Mouse (Mus musculus): ENCODE data around the gene Mlf1. TPM values are rescaled to one million over a fixed set of nuclear protein-coding genes. Genes with fewer than 3 reads are reported as not detected.

The Mlf1 gene
- 1 to 10 TPM; 1.0 to 3.8 TPM for total RNA-seq (2021)
- long read RNA-seq, experiment 1, partial matches to known transcripts, result 0 of 1 reads
- long read RNA-seq, experiment 1, other reads (novel, unspliced or antisense), result 0 of 1 reads
- long read RNA-seq, experiment 2, transcript Mlf1-202 (7 exons, 1,114 nt), result major isoform, 6 of 7 reads
- long read RNA-seq, experiment 2, partial matches to known transcripts, result 0 of 7 reads
- long read RNA-seq, experiment 2, other reads (novel, unspliced or antisense), result 1 of 7 reads

- DNase-seq (ENCODE audit: low spot score in 2 of 2), result peak; percentile 84 to 92
These were observed at the start of gene Mlf1 for GRCm38 (mm10) chr3:67373872-67374271. TSS of gene Mlf1 (plus strand) at chr3:67374097.

DNA sequence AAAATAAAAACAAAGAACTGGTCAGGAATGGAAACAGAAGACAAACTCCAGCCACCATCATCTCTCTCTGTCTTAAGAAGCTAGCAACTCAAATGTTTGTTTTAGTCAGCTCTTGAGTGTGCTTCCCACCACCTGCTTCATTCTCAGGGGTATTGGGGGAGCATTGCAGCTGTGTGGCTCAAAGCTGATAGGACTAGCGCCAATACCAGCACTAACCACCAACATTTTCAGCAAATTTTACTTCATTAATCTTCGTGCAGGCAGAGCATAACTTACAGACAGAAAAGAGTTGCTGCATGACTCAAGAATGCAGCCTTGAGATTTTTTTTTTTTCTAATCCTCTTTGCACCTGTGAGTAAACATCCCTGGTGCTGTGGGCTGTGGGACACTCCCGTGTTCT lies 34.3 kb upstream of the Mlf1 start:
- no peak for DNase-seq (ENCODE audit: low spot score in 2 of 2)

DNA sequence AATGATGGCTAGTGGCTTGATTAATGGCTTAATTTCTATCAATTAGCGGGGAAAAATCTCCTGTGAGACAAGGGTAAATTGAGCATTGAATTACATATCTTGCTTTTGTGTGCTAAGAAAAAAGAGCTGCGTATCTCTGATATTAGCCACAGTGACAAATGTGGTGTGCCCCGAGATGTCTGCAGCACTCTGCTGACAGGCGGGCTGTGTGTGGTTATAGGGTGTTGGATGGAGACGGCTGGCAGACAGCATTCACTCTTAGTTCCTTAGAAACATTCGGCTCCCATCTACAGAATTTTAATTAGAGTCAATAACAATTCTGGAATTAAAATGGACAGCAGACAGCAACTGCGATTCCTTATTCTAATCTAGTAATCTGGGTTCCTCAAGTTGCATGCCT lies 33.0 kb upstream of the Mlf1 start:
- DNase-seq (ENCODE audit: low spot score in 2 of 2), result no peak

DNA sequence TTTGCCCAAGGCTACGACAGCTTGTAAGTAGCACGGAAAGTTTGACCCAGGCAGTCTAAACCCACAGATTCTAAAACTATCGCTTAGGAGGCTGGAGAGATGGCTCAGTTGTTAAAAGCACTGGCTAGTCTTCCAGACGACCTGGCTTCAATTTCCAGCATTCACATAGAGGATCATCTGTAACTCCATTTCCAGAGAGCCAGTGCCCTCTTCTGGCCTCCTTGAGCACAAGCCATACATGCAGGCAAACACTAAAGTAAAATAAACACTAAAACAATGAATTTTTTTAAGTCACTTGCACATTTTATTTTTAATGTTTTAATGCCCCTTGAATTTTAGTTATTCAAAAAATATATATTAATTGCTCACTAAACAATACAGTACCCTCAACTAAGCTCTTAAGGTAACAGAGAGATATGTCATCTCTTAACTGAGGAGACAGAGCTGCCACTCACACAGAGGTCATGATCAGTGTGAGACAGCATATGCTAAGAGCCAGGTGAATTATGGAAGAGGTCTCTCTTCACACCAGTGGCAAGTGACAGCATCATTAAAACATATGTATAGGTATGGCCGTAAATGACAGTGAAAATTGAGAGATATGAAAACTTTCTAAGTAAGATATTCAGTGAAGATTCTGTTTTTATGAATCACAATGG lies 30.8 kb upstream of the Mlf1 start:
- no peak for DNase-seq (ENCODE audit: low spot score in 2 of 2)

- peak; percentile 65 to 76 for DNase-seq (ENCODE audit: low spot score in 2 of 2)
These were observed 29.3 kb upstream of the Mlf1 start for GRCm38 (mm10) chr3:67344599-67344998.

GRCm38 (mm10) chr3:67346674-67347073 lies 27.2 kb upstream of the Mlf1 start:
- DNase-seq (ENCODE audit: low spot score in 2 of 2), result no peak

GRCm38 (mm10) chr3:67351406-67352127 lies 22.3 kb upstream of the Mlf1 start:
- no peak for DNase-seq (ENCODE audit: low spot score in 2 of 2)

DNA sequence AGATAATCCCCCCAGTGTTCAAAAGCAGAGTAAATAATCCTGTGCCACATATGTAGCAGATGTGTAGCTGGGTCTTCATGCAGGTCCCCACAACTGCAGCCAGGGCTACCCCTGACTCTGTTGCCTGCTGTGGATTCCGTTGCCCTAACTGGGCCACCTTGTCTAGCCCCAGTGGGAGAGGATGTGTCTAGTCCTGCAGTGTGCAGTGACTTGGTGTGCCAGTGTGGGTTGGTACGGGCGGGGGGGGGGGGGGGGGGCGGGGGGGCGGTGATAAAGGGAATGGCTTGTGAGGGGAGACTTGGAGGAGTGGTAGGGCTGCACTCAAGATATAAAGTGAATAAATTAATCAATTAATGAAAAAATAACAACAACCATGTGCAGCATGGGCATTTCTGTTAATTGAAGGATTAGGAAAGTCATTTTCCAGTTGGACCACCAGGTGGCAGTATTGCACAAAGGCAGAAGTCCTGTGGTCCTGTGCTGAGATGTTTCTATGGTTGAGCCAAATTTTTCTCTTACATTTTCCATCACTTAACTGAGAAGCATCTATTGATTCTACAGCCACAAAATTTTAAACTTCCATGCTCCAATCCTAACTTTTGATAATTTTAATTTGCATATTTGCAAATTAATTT lies 21.7 kb upstream of the Mlf1 start:
- peak in 1 of 2 experiments; percentile 53 for DNase-seq (ENCODE audit: low spot score in 2 of 2)

GRCm38 (mm10) chr3:67352763-67353149 lies 21.1 kb upstream of the Mlf1 start:
- DNase-seq (ENCODE audit: low spot score in 2 of 2), result no peak

- DNase-seq (ENCODE audit: low spot score in 2 of 2), result no peak
These were observed 15.5 kb upstream of the Mlf1 start for GRCm38 (mm10) chr3:67358376-67358775.

- DNase-seq (ENCODE audit: low spot score in 2 of 2), result no peak
These were observed 7.6 kb upstream of the Mlf1 start for GRCm38 (mm10) chr3:67366087-67366892.

- no peak for DNase-seq (ENCODE audit: low spot score in 2 of 2)
These were observed 6.4 kb upstream of the Mlf1 start for GRCm38 (mm10) chr3:67367481-67367880.

GRCm38 (mm10) chr3:67369407-67370079 lies 4.4 kb upstream of the Mlf1 start:
- DNase-seq (ENCODE audit: low spot score in 2 of 2), result no peak

- no peak for DNase-seq (ENCODE audit: low spot score in 2 of 2)
These were observed 1.7 kb upstream of the Mlf1 start for GRCm38 (mm10) chr3:67372194-67372593.

GRCm38 (mm10) chr3:67372781-67373180 lies 1.1 kb upstream of the Mlf1 start:
- no peak for DNase-seq (ENCODE audit: low spot score in 2 of 2)

DNA sequence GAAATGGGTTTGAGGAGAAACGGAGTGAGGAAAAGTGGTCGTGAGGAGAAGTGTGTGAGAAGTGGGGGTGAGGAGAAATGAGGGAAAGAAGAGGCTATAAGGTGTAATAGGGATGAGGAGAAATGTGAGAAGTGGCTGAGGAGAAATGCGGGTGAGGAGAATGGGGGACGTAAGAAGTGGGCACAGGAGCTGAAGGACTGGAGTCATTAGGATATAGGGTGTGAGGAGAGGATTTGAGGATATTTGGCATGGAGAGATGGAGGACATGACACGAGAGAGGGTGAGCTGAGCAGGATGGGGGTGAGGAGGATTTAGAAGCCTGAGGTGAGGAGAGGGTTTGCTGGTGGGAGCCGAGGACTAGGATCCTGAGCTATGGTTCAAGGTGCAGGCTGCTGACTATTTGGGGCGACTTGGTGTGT lies 472 bp downstream of the Mlf1 start:
- no peak for DNase-seq (ENCODE audit: low spot score in 2 of 2)

GRCm38 (mm10) chr3:67375063-67375462 lies 1.2 kb downstream of the Mlf1 start, which contains the start of gene Gm17402:
TSS of gene Gm17402 (minus strand) at chr3:67375163.
- no peak for DNase-seq (ENCODE audit: low spot score in 2 of 2)

DNA sequence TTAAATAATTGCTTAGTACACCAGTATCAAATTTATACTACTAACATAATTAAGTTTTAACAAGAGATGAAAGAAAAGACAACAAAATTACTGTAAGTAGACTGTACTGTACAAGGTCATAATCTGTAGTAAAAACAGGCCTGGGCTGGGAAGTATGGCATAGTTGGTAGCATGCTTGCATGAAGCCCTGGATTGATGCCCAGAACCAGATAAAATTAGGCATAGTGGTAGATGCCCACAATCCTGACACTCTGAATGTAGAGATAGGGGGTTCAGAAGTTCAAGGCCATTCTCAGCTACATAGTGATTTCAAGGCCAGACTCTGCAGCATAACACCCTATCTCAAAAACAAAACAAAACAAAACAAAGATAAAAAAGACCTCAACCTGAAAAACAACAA lies 4.3 kb downstream of the Mlf1 start:
- DNase-seq (ENCODE audit: low spot score in 2 of 2), result no peak

DNA sequence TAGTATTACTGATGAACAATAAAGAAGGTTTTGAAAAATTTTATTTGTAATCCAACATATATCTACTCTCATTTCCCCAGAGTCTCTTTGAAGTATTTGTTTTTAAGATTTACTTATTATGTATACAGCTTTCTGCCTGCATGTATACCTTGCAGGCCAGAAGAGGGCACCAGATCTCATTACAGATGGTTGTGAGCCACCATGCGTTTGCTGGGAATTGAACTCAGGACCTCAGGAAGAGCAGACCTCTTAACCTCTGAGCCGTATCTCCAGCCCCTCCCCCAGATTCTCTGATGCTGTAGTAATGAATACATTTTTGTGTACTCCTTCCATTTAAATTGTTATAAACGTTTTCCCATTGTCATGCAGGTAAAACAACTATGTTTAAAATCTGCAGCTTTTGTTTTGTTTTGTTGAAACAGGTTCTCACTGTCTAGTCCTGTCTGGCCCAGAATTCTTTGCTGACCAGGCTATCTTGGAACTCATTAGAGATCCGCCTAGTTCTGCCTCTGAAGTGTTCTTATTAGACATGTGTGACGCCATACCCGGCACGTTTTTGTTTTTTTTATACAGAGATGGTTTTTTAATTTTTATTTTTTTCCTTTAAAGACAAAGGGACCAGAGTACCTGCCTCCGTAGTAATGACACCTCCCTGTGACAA lies 55.6 kb downstream of the Mlf1 start:
- DNase-seq (ENCODE audit: low spot score in 2 of 2), result no peak

DNA sequence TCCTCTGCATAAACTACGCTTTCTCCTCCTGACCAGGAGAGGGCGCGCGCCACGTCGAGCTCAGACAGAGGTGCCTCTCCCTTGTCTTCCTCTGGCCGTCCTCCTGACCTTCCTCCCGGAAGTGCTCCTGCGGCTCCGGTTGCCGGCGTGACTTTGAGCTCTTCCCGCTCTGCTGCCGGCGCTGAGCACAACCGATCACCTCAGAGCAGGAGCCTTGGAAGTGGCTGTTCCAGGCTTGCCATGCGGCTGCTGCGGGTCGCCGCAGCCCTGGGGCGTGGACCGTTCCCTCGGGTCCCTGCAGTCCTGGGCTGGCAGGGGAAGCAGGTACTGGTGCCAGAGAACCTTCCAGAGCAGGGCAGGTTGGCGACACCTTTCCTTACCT lies 56.1 kb downstream of the Mlf1 start, which contains the start of gene Gfm1:
TSS of gene Gfm1 (plus strand) at position 98 of the 382 bp plus-strand sequence.
- peak; percentile 79 to 90 for DNase-seq (ENCODE audit: low spot score in 2 of 2)

Measured in layer of hippocampus, postnatal 14 days (tissue).